Mouse (Mus musculus): ENCODE measurements around the gene Lias.

- TF ChIP-seq GATA1 (IDR thresholded peaks at IDR 0.05; ENCODE audit: low read length), result no peak
- TF ChIP-seq TAL1 (IDR thresholded peaks at IDR 0.05; ENCODE audit: low read length), result no peak
These were observed 63.5 kb downstream of the Lias start for GRCm38 (mm10) chr5:65454771-65455170.

Data from erythroblast, embryonic 14.5 days (primary cell).